Mouse (Mus musculus) lung, postnatal 0 days (tissue): ENCODE measurements around the gene Cdc42ep4. TPM values are rescaled to one million over a fixed set of nuclear protein-coding genes. Genes with fewer than 3 reads are reported as not detected.

Experiments
- ATAC-seq: fragments of 200-750 bp; cut with Nextera tagmentation; 2 replicates; pipeline ENCODE4 v1.8.0; 2017; ENCODE audit warnings: moderate library complexity
- DNase-seq: peaks from one replicate; pipeline ENCODE4 v3.0.0-alpha.2; 2016; ENCODE audit warnings: low spot score
- H3K27ac ChIP-seq: fragments of 300-500 bp; sonication (generic); 2 replicates; pipeline ENCODE4 v1.5.1; 2014; ENCODE audit warnings: antibody characterized with exemption, mild to moderate bottlenecking, low read length, mixed read lengths
- H3K27me3 ChIP-seq: fragments of 300-500 bp; sonication (generic); replicated peaks from 2 replicates; pipeline ENCODE4 v1.6.1; 2014; ENCODE audit warnings: low read length, mixed read lengths; ENCODE audit not compliant: insufficient read depth
- H3K36me3 ChIP-seq: fragments of 300-500 bp; sonication (generic); 2 replicates; pipeline ENCODE4 v1.6.1; 2014; ENCODE audit warnings: low read length, mixed read lengths; ENCODE audit not compliant: insufficient read depth
- H3K4me1 ChIP-seq: fragments of 300-500 bp; sonication (generic); 2 replicates; pipeline ENCODE4 v1.6.1; 2014; ENCODE audit warnings: antibody characterized with exemption, low read depth, low read length, mixed read lengths; ENCODE audit not compliant: insufficient read depth
- H3K4me2 ChIP-seq: fragments of 300-500 bp; sonication (generic); replicated peaks from 2 replicates; pipeline ENCODE4 v1.6.1; 2014; ENCODE audit warnings: low read depth, mild to moderate bottlenecking, low read length, moderate library complexity, mixed read lengths
- H3K4me3 ChIP-seq: fragments of 300-500 bp; sonication (generic); 2 replicates; pipeline ENCODE4 v1.5.1; 2014; ENCODE audit warnings: low read depth, low read length
- H3K9ac ChIP-seq: fragments of 300-500 bp; sonication (generic); replicated peaks from 2 replicates; pipeline ENCODE4 v1.6.1; 2014; ENCODE audit warnings: low read depth, mild to moderate bottlenecking
- H3K9me3 ChIP-seq: fragments of 300-500 bp; sonication (generic); 2 replicates; pipeline ENCODE4 v1.6.1; 2016; ENCODE audit warnings: low read length, mixed read lengths
- CTCF ChIP-seq: IDR thresholded peaks from 2 replicates; pipeline ENCODE4 v1.5.1; 2016; ENCODE audit warnings: antibody characterized with exemption, mild to moderate bottlenecking
- EP300 ChIP-seq: IDR thresholded peaks from 2 replicates; pipeline ENCODE4 v1.6.1; 2016; ENCODE audit warnings: antibody characterized with exemption, mild to moderate bottlenecking, control low read depth
- WGBS: fragments of 180-500 bp; shearing (Covaris S2); extraction: QIAGEN DNeasy Blood & Tissue Kit; methylation state at CpG from one replicate; pipeline ENCODE4 v1.1.7; 2014; 5-methylcytosine and 5-hydroxymethylcytosine counted together
- polyA plus RNA-seq: library from polyadenylated mRNA; unstranded; fragments of >200 nt; fragmentation: Nextera tagmentation; extraction: Ambion mirVana; gene quantifications from 2 replicates; pipeline ENCODE4 v1.2.1, GENCODE M21; 2015

Cdc42ep4 gene
- polyA plus RNA-seq, 1 experiment from 2014 or later: 116 TPM

DNA sequence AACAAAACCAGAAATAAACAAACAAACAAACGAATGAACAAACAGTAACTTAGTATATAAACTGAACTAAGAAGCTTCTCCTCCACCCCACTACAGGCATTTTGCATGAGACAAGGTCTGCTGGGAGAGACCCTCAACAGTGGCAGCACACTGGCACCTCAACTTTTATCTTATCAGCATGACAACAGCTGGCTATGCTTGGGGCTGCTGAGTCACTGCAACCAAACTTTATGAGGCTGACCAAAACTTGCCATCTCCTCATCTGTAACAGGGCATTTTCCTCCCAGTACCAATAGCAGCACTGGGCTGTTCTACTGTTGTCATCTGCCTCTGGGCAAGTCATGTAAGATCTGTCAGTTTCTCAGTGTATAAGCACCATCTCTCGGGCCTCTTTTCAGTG is 70.7 kb downstream of the Cdc42ep4 start:
- no peak overlapping the region for H3K9ac ChIP-seq
- H3K27me3 ChIP-seq: no peaks in the 10 kb centered on the region
- H3K4me2 ChIP-seq: no peak overlapping the region
- H3K27ac ChIP-seq: no peak overlapping the region
- no peak overlapping the region for H3K4me3 ChIP-seq
- H3K36me3 ChIP-seq: 0 out of 2 replicates have a peak, but pooled peaks cover 3% of the 10 kb centered on the region
- DNase-seq (no peak), ATAC-seq (no peak)
- peaks cover 12% of the 10 kb centered on the region; the same call in 1 of the 2 replicates for H3K4me1 ChIP-seq
- WGBS: 71% methylated on average over 2 of the region's 2 CpGs
- H3K9me3 ChIP-seq: no peaks in the 10 kb centered on the region
- TF ChIP-seq EP300 (no peak), CTCF (no peak)

DNA sequence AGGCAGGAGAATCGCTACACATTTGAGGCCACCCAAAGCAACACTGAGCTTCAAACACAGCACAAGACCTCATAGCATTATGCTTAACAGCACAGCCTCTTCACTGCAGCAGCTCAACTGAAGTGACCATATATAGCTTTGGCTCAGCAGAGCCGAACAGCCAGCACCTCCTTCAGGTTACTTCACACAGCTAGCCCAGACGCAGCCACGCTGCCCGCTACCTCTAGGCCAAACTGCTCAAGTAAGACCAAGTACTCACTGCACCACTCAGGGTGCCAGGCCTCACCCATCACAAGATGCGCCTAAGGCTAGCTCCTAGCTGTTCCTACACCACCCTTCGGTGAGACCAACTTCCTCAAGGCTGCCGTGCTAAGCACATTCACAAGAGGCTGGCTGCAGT is 73.3 kb downstream of the Cdc42ep4 start:
- WGBS: 70% methylated on average over 8 of the region's 8 CpGs
- H3K27me3 ChIP-seq: no peaks in the 10 kb centered on the region
- no peak; the same call in 1 of the 2 replicates for TF ChIP-seq CTCF
- TF ChIP-seq EP300: no peak

DNA sequence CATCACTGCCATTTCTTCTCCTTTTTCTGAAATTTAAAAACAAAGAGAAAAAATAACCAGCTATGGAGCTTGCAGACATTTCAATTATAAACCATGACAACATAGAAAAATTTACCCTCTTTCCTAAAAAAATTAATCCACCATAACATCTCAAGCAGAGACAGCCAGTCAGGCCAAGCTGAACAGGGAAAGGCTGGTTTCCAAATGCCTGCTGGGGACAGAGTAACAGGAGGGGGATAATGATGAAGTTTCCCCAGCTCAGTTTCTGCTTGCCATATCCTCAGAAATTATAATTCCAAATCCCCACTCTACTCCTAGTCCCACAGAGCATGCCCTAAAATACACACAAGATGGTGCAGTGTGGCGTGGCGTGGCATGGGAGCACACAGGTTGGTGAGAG is 74.3 kb downstream of the Cdc42ep4 start:
- Histone ChIP-seq H3K27ac (no peak overlapping the region), H3K9ac (no peak overlapping the region), H3K36me3 (peaks cover 18% of the 10 kb centered on the region), H3K4me2 (no peak overlapping the region), H3K27me3 (no peaks in the 10 kb centered on the region), H3K4me3 (no peak overlapping the region), H3K4me1 (peaks cover 6% of the 10 kb centered on the region; the same call in 1 of the 2 replicates), H3K9me3 (no peaks in the 10 kb centered on the region)
- TF ChIP-seq CTCF (no peak), EP300 (no peak)
- 91% methylated on average over 2 of the region's 2 CpGs for WGBS
- ATAC-seq (no peak), DNase-seq (no peak)

More for the DNA sequence above, 73.3 kb downstream of the Cdc42ep4 start:
- H3K36me3 ChIP-seq: peaks cover 11% of the 10 kb centered on the region; the same call in 1 of the 2 replicates
- no peak overlapping the region for H3K4me2 ChIP-seq
- H3K4me3 ChIP-seq: no peak overlapping the region
- no peak overlapping the region for H3K9ac ChIP-seq
- DNase-seq: no peak
- no peak overlapping the region for H3K27ac ChIP-seq
- ATAC-seq: peak; percentile 12; the same call in 1 of the 2 replicates
- peaks cover 10% of the 10 kb centered on the region; the same call in 1 of the 2 replicates for H3K4me1 ChIP-seq
- no peaks in the 10 kb centered on the region for H3K9me3 ChIP-seq

Other genes starting within 250 kb of the Cdc42ep4 start
- gene Sstr2, start 132.5 kb downstream of the Cdc42ep4 start, polyA plus RNA-seq: 3.9 and 4.0 TPM in 2 replicates
- 18.6 and 19.0 TPM in 2 replicates for gene Cog1, start 102.7 kb downstream of the Cdc42ep4 start, polyA plus RNA-seq
- gene Slc39a11, start 101.8 kb downstream of the Cdc42ep4 start, polyA plus RNA-seq: 14.3 and 15.1 TPM in 2 replicates
- gene Fam104a, start 67.7 kb downstream of the Cdc42ep4 start, polyA plus RNA-seq: 41.3 and 44.1 TPM in 2 replicates
- gene D11Wsu47e, start 67.5 kb downstream of the Cdc42ep4 start, polyA plus RNA-seq: 10.3 and 11.9 TPM in 2 replicates
- gene Cpsf4l, start 41.9 kb downstream of the Cdc42ep4 start, polyA plus RNA-seq: 0.17 and 0.25 TPM in 2 replicates